Mouse (Mus musculus) activated CD4-positive, CD25-positive, alpha-beta regulatory T cell (primary cell): ENCODE measurements around the gene Ifi205. TPM values are rescaled to one million over a fixed set of nuclear protein-coding genes. Genes with fewer than 3 reads are reported as not detected.

Experiments used
- polyA plus RNA-seq, 2 experiments: library from polyadenylated mRNA; unstranded; fragments of 100-300 nt; shearing (Covaris generic); gene quantifications; one replicate each; pipeline ENCODE4 v1.2.1; 2017

Gene Ifi205
- under 1 TPM; 0.66 to 0.73 TPM for polyA plus RNA-seq

DNA sequence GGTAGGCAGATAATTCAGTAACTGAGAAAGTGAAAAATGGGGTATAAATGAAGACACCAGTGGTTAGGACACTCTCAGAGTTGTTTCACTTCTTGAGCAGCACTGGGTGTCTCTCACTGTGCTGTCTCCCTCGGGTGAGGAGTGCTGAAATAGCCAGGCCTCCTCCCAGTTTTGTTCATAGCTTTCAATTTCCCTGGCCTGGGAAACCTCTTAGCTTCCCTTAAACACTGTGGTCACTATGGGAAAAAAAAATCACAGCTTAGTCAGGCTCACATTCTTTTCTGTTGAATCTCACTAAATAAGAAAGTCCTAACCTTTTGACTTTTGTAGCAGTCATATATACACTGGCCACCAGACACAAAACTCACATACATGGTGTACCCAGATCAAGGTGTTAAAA, at the start of gene Ifi205:
Gene Ifi205, minus strand, starts transcription at position 113 of the 400 bp plus-strand sequence.

DNA sequence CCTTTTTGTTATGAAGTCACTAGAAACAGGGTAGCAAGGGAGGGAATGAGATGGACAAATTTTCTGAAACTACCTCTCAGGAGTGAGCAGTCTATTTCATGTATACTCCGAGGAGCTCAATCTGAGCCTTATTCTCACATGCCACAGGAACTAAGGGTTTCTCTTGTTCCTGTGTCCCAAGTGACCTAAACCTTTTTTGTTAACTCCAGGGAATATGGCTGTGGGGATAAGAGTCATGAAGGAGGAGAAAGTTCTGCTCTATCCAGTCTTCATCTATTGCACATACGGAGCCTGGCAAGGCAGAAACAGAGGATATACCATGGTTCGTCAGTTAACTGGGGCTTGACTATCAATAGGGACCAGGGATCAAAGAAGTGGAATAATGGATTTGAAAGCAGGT, 34.7 kb upstream of the Ifi205 start, which contains the start of gene Olfr430:
Gene Olfr430, plus strand, starts transcription at position 301 of the 400 bp plus-strand sequence.

DNA sequence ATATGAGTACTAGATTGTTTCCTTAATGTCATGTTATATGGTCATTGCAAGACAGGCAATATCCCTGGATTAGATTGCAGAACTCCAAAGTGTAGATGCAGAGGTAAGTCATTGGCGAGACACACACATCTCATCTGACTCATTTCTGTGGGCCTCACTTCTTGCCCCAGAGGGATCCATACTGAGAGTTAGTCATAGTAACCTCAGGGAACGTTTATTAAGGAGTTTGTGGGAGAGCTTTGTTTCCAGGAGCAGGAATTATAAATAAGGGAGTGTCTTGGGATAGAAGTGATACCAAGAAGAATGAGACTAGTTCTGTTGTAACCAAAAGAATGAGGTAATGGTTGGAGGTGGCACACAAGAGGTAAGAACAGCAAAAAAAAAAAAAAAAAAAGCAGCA, 17.3 kb upstream of the Ifi205 start, which contains the start of gene Olfr432:
Gene Olfr432, plus strand, starts transcription at position 313 of the 400 bp plus-strand sequence.

DNA sequence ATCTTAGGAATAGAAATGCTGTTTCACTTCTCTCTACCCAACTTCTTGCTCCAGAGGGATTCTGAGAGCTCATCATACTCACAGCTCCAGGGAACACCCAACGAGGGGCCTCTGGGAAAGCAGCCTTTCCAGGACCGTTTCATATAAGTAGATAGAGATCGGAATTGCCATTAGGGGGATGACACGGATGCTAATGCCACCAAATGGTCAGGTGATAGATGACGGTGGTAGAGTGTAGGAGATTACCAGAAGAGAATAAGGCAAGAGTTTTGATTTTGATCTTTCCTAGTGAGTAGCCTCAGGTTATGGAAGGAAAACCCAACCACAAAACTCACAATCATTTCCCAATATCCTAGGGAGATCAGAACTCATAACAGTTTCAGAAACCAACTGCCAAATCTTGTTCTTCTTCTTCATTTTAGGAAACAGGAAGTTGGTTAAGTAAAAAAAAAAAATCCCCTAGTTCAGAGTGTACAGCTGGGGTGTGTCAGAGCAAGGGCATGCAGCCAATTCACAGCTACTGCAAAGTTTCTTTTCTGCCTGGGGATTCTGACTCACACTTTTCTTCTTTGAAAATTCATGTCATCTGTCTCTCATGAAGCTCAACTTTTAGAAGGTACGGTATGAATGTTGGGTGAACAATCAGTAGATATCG, 9.0 kb upstream of the Ifi205 start, which contains the start of gene Olfr433:
Gene Olfr433, plus strand, starts transcription at position 183 of the 655 bp plus-strand sequence.

DNA sequence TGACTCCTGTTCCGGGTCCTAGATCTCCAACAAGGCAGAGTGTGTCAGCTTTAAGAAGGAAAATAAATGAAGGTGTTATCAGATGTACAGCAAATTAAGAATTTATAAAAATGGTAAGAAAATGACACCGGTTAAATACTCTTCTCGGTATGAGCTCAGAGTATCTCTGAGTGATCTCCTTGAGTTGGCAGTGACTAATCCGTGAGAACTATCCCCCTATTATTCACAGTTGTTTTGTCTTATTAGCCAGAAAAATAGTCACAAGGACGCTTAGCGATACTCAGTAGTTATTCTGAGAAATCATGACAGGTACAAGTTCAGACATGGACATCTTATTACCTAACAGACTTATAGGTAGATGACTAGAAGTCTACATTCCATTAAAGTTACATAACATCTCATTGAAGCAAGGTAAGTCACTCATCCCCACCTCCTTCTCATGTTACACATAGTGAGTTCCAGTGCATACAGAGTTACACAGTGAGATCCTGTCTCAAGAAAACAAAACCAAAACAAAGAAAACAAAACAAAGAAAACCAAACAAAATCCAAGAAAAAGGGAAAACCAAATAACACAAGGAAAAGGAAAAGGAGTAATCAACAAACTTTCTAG, 48.8 kb downstream of the Ifi205 start, which contains the start of gene Ifi202b:
Gene Ifi202b, minus strand, starts transcription at position 51 of the 612 bp plus-strand sequence.

Other genes starting within 250 kb of the Ifi205 start
- 1 to 10 TPM; 5.8 to 5.9 TPM for gene Ifi211, start 118.8 kb downstream of the Ifi205 start, polyA plus RNA-seq
- 100 to 1,000 TPM; 368 to 518 TPM for gene Mndal, start 89.3 kb downstream of the Ifi205 start, polyA plus RNA-seq
- 100 to 1,000 TPM; 272 to 474 TPM for gene Ifi203, start 89.1 kb downstream of the Ifi205 start, polyA plus RNA-seq
- gene Ifi202b, start 49.1 kb downstream of the Ifi205 start, polyA plus RNA-seq: not detected
- not detected for gene Olfr433, start 8.9 kb upstream of the Ifi205 start, polyA plus RNA-seq
- under 1 TPM in 1 of 2 experiments, not detected in 1; 0.43 TPM for gene Olfr432, start 17.4 kb upstream of the Ifi205 start, polyA plus RNA-seq
- gene Olfr430, start 34.8 kb upstream of the Ifi205 start, polyA plus RNA-seq: not detected
- not detected for gene Olfr429, start 52.5 kb upstream of the Ifi205 start, polyA plus RNA-seq
- under 1 TPM in 1 of 2 experiments, not detected in 1; 0.42 TPM for gene Olfr427, start 65.1 kb upstream of the Ifi205 start, polyA plus RNA-seq
- not detected for gene Olfr231, start 89.4 kb upstream of the Ifi205 start, polyA plus RNA-seq
- not detected for gene Olfr424, start 99.7 kb upstream of the Ifi205 start, polyA plus RNA-seq
- under 1 TPM in 1 of 2 experiments, not detected in 1; 0.16 TPM for gene Olfr420, start 123.8 kb upstream of the Ifi205 start, polyA plus RNA-seq
- gene Spta1, start 141.0 kb upstream of the Ifi205 start, polyA plus RNA-seq: under 1 TPM; 0.12 to 0.18 TPM
- not detected for gene Olfr419, start 220.3 kb upstream of the Ifi205 start, polyA plus RNA-seq